9 mouse cellular contexts compared by ENCODE assay signal in the genomic region with DNA sequence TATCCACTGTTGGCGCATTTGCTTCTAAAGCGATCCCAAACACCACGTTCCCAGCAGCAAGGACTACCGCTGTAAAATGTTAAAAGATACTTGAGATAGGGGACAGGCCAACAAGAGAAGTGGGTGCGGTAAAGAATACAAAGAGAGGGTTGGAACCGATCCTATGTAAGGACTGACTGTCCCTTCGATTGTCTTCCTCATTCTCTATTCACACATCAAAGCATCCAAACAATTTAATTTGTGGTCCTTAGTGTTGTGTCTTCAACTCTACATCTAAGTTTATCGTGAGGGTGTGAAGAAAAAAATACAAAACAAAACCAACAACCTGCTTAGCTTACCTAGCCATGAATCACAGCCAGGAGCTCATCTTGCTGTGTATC. TPM values are rescaled to one million over a fixed set of nuclear protein-coding genes. Genes with fewer than 3 reads are reported as not detected.
DNase-seq lines count a peak whose midpoint lies in the region; ATAC-seq and TF ChIP-seq lines count a peak whose summit lies in the region.
"Had no signal": no experiment of that assay in that cellular context is flagged by ENCODE, and none has a peak within 500 bp of the region (broad histone marks: within the 10 kb centered on the region; RNA-seq: fewer than 3 reads in every experiment).

No protein-coding gene starts in this region.

- H3K36me3 ChIP-seq in erythroblast, embryonic 14.5 days (ENCODE audit: control insufficient read depth) = no peaks in the 10 kb centered on the region
- no peaks in the 10 kb centered on the region; the same call in 1 of the 2 replicates for H3K36me3 ChIP-seq in spleen, adult 2 months (ENCODE audit: control insufficient read depth, insufficient read depth, low read length)
- H3K36me3 ChIP-seq in liver, embryonic 11.5 days (ENCODE audit: control insufficient read depth, insufficient read depth, low read length) = no peaks in the 10 kb centered on the region

- H3K27ac ChIP-seq in spleen, adult 2 months (ENCODE audit: insufficient read depth, low read length) = no peak overlapping the region
- H3K27ac ChIP-seq in liver, embryonic 11.5 days (ENCODE audit: low read depth, low read length) = no peak overlapping the region

- H3K9ac ChIP-seq in liver, embryonic 11.5 days (ENCODE audit: low read depth, low read length) = peak overlapping the region; percentile 75; the same call in 1 of the 2 replicates

- TF ChIP-seq POLR2A in spleen, adult 2 months (IDR thresholded peaks at IDR 0.05; ENCODE audit: low read depth, low read length) = no peak

- ATAC-seq in erythroblast, adult 5-6 weeks (replicated peaks; ENCODE audit: low FRiP score, poor library complexity, severe bottlenecking) = no peak
- no peak for ATAC-seq in liver, embryonic 11.5 days (replicated peaks; ENCODE audit: low FRiP score)
- no peak for ATAC-seq in inflammation-experienced regulatory T-cells, adult 6 months

- H3K27me3 ChIP-seq in erythroblast, embryonic 14.5 days (ENCODE audit: control insufficient read depth) = peaks cover 27% of the 10 kb centered on the region
- no peaks in the 10 kb centered on the region for H3K27me3 ChIP-seq in spleen, adult 2 months (ENCODE audit: control insufficient read depth, insufficient read depth, low read length)
- H3K27me3 ChIP-seq in liver, embryonic 11.5 days (replicated peaks; ENCODE audit: control insufficient read depth, insufficient read depth, low read length) = 0 out of 2 replicates have a peak, but pooled peaks cover 4% of the 10 kb centered on the region

- no peak for DNase-seq in spleen, adult 2 months (ENCODE audit: low read depth in 1 of 2, low spot score in 2 of 2)
- no peak for DNase-seq in spleen, postnatal 14 days (ENCODE audit: low spot score in 2 of 2)
- no peak for DNase-seq in liver, embryonic 11.5 days (ENCODE audit: low spot score)
- DNase-seq in frontal cortex, postnatal 14 days (ENCODE audit: low spot score in 2 of 2) = no peak
- DNase-seq in cerebellum, adult 9-10 months = no peak
- DNase-seq: cerebellum, adult 11 months had no signal

- H3K4me1 ChIP-seq in erythroblast, embryonic 14.5 days (ENCODE audit: control insufficient read depth) = peaks cover 11% of the 10 kb centered on the region
- H3K4me1 ChIP-seq in spleen, adult 2 months (ENCODE audit: control insufficient read depth, insufficient read depth, insufficient read length) = peaks cover 4% of the 10 kb centered on the region; the same call in 1 of the 2 replicates
- 0 out of 2 replicates have a peak, but pooled peaks cover 6% of the 10 kb centered on the region for H3K4me1 ChIP-seq in liver, embryonic 11.5 days (replicated peaks; ENCODE audit: control insufficient read depth, insufficient read depth, low read length)

- no peak for TF ChIP-seq CTCF in spleen, adult 2 months (IDR thresholded peaks at IDR 0.05; ENCODE audit: extremely low read depth, insufficient read depth, insufficient read length, insufficient replicate concordance)

- peak overlapping the region; percentile 65 for H3K4me3 ChIP-seq in erythroblast, embryonic 14.5 days (replicated peaks)
- H3K4me3 ChIP-seq in spleen, adult 2 months (ENCODE audit: extremely low read depth, insufficient read depth, insufficient read length) = peak overlapping the region; percentile 75
- H3K4me3 ChIP-seq in liver, embryonic 11.5 days (ENCODE audit: low read depth, low read length) = peak overlapping the region; percentile 88

- 47% methylated on average over 8 of the region's 8 CpGs for WGBS in spleen, adult 2 months
- 27% methylated on average over 8 of the region's 8 CpGs for WGBS in liver, embryonic 11.5 days

- H3K4me2 ChIP-seq in liver, embryonic 11.5 days = peak overlapping the region; percentile 87

- no peaks in the 10 kb centered on the region for H3K9me3 ChIP-seq in erythroblast, embryonic 14.5 days (ENCODE audit: control insufficient read depth, low read length)
- H3K9me3 ChIP-seq in liver, embryonic 11.5 days (ENCODE audit: control insufficient read depth, low read length) = no peaks in the 10 kb centered on the region

RNA-seq across cellular contexts. Expression of gene Ube2d1, which starts 0.9 kb away (rescaled TPM):
- 0.07 TPM in 1 of 2 replicates, not detected in the other for polyA plus RNA-seq in erythroblast, embryonic 14.5 days (2012)
- total RNA-seq in erythroblast, adult 5-6 weeks (2015; ENCODE audit: low replicate concordance) = 9.0 and 21.1 TPM in 2 replicates
- 2.6 and 6.4 TPM in 2 replicates for total RNA-seq in erythroblast, adult 5-6 weeks (2017; ENCODE audit: low replicate concordance)
- polyA plus RNA-seq in spleen, adult 2 months (2012; rRNA removed) = 29.4 and 48.9 TPM in 2 replicates
- 34.7 and 41.6 TPM in 2 replicates for polyA plus RNA-seq in liver, embryonic 11.5 days (2014; fragmentation: Nextera tagmentation; extraction: Ambion mirVana)
- 10 to 100 TPM; 17.3 to 22.4 (median 21.3) TPM for polyA plus RNA-seq in inflammation-experienced regulatory T-cells, adult 6 months (2017; shearing (Covaris generic))

RNA-seq across cellular contexts. Expression of gene Tfam, which starts 46.0 kb away (rescaled TPM):
- 0.28 and 0.43 TPM in 2 replicates for polyA plus RNA-seq in erythroblast, embryonic 14.5 days (2012)
- 4.0 and 8.4 TPM in 2 replicates for total RNA-seq in erythroblast, adult 5-6 weeks (2015; ENCODE audit: low replicate concordance)
- 17.6 and 46.9 TPM in 2 replicates for total RNA-seq in erythroblast, adult 5-6 weeks (2017; ENCODE audit: low replicate concordance)
- 6.2 and 6.4 TPM in 2 replicates for polyA plus RNA-seq in spleen, adult 2 months (2012; rRNA removed)
- polyA plus RNA-seq in liver, embryonic 11.5 days (2014; fragmentation: Nextera tagmentation; extraction: Ambion mirVana) = 104 and 105 TPM in 2 replicates
- polyA plus RNA-seq in inflammation-experienced regulatory T-cells, adult 6 months (2017; shearing (Covaris generic)) = 100 to 1,000 TPM in 1 of 3 experiments, 10 to 100 TPM in 2; 92.5 to 100 (median 93.8) TPM

Comparison
In these comparisons a context has a peak if more than half of its experiments do, and no peak if none do; other contexts are left out.
1. RNA of gene Ube2d1, which starts 0.9 kb away (polyA plus RNA-seq): 34.7 to 41.6 TPM in liver, embryonic 11.5 days, 29.4 to 48.9 TPM in spleen, adult 2 months and 17.3 to 22.4 TPM in inflammation-experienced regulatory T-cells, adult 6 months; 0.07 TPM in erythroblast, embryonic 14.5 days; every median in the first group is over 10 times any median in the second.
2. RNA of gene Tfam, which starts 46.0 kb away (polyA plus RNA-seq): 104 to 105 TPM in liver, embryonic 11.5 days and 92.5 to 100 TPM in inflammation-experienced regulatory T-cells, adult 6 months; 6.2 to 6.4 TPM in spleen, adult 2 months and 0.28 to 0.43 TPM in erythroblast, embryonic 14.5 days; every median in the first group is over 10 times any median in the second.
3. Peak in every context shown above with its lines, with median percentiles within 50 percentile points of each other: H3K4me3 ChIP-seq.